Mouse (Mus musculus) CD8-positive naive resting alpha-beta T cell, adult 2 months (primary cell): ENCODE data around the gene Dnlz.
"Not testable (repeated sequence)": the region's sequence is repeated elsewhere in the genome, so short reads cannot be mapped to it uniquely, and the experiment has no call there.

Experiments used
- DNase-seq, 2 experiments: peaks; one replicate each; pipeline ENCODE4 v3.0.0; 2022; ENCODE audit warnings: low read depth in 2 of 2, low spot score in 2 of 2

Dnlz gene

GRCm38 (mm10) chr2:26351358-26352290, at the start of gene Dnlz:
TSS of gene Dnlz (minus strand) at chr2:26352110.
- DNase-seq: peak; percentile 84 to 91

DNA sequence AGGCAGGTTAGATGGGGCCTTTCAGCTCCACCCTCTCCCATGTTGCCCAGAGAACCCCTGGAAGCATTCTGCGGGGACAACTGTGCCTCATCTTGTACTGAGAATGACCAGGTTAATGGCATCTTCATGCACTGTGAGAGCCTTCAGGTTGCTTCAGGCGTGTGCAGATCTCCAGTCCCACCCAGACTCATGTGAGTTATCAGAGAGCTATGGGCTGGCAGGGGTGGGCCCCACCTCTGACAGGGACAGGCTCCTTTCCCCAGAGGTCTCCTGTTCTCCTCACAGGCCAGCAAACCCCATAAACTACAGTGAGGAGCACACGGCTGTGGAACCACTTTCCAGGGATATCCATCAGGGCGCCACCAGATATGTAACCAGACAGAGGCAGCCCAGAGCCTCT, 49.1 kb upstream of the Dnlz start:
- DNase-seq: no peak

DNA sequence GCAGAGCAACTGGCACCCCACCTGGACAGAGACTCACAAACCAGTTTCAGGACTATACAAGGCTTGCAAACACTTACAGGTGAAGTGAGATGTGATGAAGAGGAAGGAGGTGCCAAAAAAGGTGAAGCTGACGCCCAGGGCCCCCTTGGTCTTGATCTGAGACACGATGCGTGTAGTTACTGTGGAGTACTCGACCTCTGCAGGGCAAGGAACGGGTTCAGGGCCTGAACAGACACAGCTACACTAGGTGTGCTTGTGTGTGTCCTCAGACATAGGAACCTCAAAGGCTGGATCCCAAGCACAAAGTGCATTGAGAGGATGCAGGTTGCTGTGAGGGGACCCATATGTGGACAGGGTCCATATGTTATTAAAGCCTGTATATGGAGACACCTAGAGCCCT, 48.4 kb upstream of the Dnlz start:
- DNase-seq: no peak

DNA sequence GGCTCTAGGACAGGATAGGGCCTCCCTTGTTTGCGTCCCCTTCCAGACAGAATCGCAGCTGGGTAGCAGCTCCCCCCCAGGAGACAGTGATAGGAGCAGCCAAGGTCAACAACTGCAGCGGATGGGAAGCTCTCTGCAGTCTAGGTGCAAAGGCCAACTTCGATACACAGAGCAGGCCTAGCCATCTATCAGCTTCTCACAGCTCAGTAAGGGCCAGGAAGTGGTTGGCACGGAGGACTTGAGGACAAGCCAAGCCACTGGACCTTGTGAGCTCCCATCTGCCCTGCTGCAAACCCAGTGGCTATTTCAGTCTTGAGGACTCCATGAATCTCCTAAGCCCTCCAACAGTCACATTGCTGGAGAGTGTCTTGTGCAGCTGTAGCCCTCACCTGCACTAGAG, 47.7 kb upstream of the Dnlz start:
- no peak for DNase-seq

DNA sequence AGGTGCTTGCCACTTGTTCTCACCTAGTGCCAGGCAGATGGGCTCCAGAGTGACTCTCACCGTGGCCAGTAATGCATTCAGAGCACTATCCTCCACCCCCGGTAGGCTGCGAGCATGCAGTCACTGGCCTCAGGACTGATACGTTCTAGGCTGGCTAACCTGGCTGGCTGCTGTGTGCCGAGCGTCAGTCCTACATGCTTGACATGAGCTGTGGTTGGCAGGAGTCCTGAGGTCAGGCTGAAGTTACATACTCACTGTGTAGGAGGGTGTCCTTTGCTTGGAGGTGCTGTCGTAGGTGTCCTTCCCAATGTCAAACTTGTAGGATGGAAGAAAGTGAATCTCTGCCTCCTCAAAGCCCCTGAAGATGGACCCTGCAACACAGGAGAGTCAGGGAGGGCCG, 47.1 kb upstream of the Dnlz start:
- no peak for DNase-seq

GRCm38 (mm10) chr2:26391617-26392016, 39.7 kb upstream of the Dnlz start:
- DNase-seq: no peak

GRCm38 (mm10) chr2:26390954-26391353, 39.0 kb upstream of the Dnlz start:
- no peak for DNase-seq

DNA sequence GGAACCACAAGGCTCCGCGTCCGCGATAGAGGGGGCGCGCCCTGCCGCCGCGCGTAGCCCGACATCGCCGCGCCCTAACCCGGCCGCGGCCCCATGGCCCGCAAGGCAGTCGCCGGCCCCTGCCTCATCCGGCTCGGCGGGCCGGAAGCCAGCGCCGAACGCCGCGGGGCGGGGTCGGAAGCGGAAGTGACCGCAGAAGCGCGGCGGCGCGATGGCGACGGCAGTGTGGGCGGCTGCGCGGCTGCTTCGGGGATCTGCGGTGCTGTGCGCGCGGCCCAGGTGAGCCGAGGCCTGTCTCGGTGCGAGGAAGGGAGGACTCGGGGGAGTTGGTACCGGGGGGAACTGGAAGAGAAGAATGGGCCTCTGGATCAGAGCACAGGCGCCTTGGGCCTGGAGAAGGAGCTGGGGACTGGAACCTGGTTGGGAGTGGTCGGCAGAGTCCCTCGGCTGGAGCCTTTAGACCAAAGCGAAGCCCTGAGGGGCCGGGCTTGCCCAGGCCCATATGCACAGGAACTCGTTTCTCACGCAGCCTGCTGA, 37.3 kb upstream of the Dnlz start, which contains the start of the genes Entr1 and Pmpca:
Gene Entr1, minus strand, starts transcription at position 163 of the 537 bp plus-strand sequence.
Gene Pmpca, plus strand, starts transcription at position 186 of the 537 bp plus-strand sequence.
- DNase-seq: peak; percentile 78 to 83

GRCm38 (mm10) chr2:26388682-26389153, 36.8 kb upstream of the Dnlz start:
- DNase-seq: no peak

- DNase-seq: no peak
These were observed 35.8 kb upstream of the Dnlz start for GRCm38 (mm10) chr2:26387713-26388112.

- DNase-seq: not testable (repeated sequence)
These were observed 29.0 kb upstream of the Dnlz start for GRCm38 (mm10) chr2:26380871-26381270.

- peak; percentile 79 to 86 for DNase-seq
These were observed 28.3 kb upstream of the Dnlz start, which contains the start of gene Snapc4 for GRCm38 (mm10) chr2:26380131-26380771. TSS of gene Snapc4 (minus strand) at chr2:26380653.

- DNase-seq: no peak
These were observed 20.5 kb upstream of the Dnlz start for GRCm38 (mm10) chr2:26372396-26372795.

DNA sequence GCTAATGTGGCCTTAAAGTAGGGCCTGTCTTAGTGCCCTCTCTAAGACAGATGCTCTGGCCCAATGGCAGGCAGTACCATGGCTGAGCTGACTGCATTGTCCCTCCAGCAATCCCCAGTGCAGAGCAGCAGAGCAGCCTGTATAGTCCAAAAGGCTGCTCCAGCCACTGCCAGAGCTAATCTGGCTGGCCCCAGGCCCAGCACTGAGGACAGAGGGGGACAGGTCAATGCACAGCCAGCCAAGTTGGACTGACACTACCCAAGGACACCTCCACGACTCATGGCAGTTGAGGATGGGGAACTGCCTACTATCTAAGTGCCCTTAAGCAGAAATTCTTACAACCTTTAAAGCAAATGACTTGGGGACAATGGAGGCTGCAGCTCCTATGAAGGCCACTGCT, 16.7 kb upstream of the Dnlz start:
- no peak for DNase-seq

DNA sequence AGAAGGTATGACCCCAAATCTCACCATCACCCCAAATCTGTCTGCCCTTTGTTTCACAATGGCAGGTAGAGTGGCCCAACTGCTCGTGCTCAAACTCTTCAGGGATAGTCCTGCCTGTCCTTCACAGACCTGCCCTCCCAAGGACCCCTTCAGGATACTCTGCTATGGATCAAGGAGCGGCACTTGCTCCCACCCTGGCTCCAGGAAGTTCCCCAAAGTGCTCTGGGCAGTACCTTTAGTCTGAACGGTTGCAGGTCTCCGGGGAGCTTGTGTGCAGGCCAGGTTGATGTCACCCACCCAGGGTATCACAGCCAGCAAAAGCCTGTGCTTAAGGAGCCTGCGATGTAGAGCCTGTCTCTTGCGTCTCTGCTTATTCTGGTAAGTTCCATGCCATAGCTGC, 16.0 kb upstream of the Dnlz start:
- DNase-seq: no peak

DNA sequence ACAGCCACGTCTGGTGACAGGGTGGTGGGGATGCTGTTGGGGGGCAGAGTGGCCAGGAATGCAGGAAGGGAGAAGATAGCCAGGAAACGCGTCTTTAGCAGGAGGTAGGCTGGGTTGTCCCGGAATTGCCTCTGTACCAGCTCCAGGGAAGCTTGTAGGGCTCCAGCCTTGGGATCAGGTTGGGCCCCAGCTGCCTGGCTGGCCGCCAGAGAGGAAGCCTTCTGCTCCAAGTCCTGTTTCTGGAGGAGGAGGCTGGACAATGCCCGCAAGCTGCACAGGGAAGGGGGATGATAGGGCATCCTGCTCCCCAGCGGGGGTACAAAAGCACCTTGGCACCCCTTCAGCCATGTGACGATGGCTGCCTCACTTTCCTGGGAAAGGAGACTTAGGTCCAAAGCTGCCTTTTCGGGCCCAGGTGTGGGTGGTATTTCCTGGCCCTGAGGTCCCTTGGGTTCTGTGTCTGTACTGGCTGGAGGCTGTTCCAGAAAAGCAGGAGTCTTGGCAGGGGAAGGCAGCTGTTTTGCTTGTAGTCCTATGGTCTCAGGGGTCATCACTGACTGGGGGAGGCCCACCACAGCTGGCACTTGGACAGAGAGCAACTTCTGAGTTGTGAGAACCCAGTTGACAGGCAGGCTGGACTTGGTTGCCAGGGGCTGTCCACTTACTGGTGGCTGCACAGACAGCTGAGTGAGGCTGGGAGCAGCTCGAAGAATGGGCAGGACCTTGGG, 13.0 kb upstream of the Dnlz start:
- DNase-seq: no peak

DNA sequence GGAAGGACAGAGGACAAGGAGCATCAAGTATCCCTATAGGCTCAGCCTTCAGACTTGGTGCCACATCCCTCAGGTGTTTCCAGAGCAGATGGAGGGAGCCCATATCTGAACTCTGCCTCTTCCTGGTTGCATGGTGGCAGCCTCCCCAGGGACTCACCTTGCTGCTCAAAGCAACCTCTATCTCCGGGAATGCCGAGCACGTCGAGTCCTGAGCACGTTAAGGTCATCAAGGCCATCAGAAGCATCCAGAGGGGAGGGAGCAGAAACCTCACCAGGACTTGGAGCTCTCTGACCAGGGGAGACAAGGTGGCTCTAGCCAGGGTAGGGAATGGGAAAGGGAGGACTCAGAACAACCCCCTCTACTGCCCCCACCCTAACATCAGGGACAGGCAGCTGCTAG, 11.6 kb upstream of the Dnlz start:
- DNase-seq: no peak

- DNase-seq: no peak
These were observed 11.1 kb upstream of the Dnlz start for GRCm38 (mm10) chr2:26362991-26363390.

DNA sequence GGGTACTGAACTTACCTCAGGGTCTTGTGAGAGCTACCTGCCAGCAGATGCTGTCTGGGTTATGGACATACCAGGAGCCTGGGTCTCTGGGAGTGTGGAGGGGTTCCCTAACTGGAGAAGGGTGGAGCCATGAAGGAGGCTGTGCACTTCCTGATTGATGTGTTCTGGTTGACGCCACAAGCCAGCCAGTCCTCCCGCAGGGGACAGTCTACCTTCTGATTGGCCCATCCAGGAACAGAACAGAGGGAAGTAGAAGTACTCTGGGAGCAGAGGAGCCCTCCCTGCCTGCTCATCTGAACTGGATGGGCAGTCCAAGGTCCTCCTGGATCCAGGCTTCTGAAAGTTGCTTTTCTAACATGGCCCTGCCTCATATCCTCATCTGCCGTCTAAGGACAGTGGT, 8.9 kb upstream of the Dnlz start, which contains the start of gene Card9:
Gene Card9, minus strand, starts transcription at position 147 of the 400 bp plus-strand sequence.
- no peak for DNase-seq

- no peak for DNase-seq
These were observed 8.1 kb upstream of the Dnlz start for GRCm38 (mm10) chr2:26359983-26360382.
